Mouse (Mus musculus) olfactory bulb, adult 2 months (tissue): ENCODE results near the gene Gltpd2.

Source experiments
- CTCF ChIP-seq: fragments of 200-500 bp; IDR thresholded peaks from 2 replicates; pipeline ENCODE4 v1.5.1; 2012; ENCODE audit warnings: low read depth, mild to moderate bottlenecking, low read length, moderate library complexity; ENCODE audit not compliant: insufficient read depth
- POLR2A ChIP-seq: fragments of 200-500 bp; IDR thresholded peaks from 2 replicates; pipeline ENCODE4 v1.6.1; 2012; ENCODE audit warnings: mild to moderate bottlenecking, low read depth, low read length, moderate library complexity; ENCODE audit not compliant: insufficient read depth

DNA sequence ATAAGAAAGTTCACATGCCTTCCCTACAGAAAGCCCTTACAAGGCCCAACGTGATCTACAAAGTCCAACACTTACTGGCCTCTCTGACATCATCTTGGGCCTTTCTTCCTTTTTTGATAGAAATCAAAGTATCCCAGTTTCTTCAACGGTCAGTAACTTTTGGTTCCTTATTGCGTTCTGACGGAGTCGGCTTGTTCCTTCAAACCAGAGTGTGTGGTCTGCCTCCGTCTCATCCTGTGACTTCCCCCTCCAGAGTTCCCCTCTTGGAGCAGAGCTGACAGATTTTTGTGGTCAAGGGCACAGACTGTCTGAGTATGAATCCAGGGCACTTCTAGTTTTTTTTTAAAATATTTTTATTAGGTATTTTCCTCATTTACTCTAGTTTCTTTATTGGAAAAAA lies 29.3 kb upstream of the Gltpd2 start:
- TF ChIP-seq CTCF (no peak), POLR2A (no peak)
